In genomic region chr17:42316612-42316982, GRCm38 (mm10) we compare ENCODE assay signal across 8 mouse cellular contexts. TPM values are rescaled to one million over a fixed set of nuclear protein-coding genes. Genes with fewer than 3 reads are reported as not detected.
A peak's percentile ranks its signal among the peaks of the same experiment; 100 is the strongest.
DNase-seq lines count a peak whose midpoint lies in the region; ATAC-seq lines count a peak whose summit lies in the region.

No protein-coding gene starts in this region.

- H3K36me3 ChIP-seq in hindbrain, embryonic 12.5 days, result no peaks in the 10 kb centered on the region
- H3K36me3 ChIP-seq in liver, embryonic 13.5 days, result no peaks in the 10 kb centered on the region
- H3K36me3 ChIP-seq in stomach, embryonic 15.5 days, result no peaks in the 10 kb centered on the region

- H3K4me2 ChIP-seq in hindbrain, embryonic 12.5 days (replicated peaks), result peak overlapping the region; percentile 91
- peak overlapping the region; percentile 48 for H3K4me2 ChIP-seq in liver, embryonic 13.5 days
- H3K4me2 ChIP-seq in stomach, embryonic 15.5 days, result peak overlapping the region; percentile 95

- no peak overlapping the region for H3K27ac ChIP-seq in hindbrain, embryonic 12.5 days
- H3K27ac ChIP-seq in liver, embryonic 13.5 days, result no peak overlapping the region
- no peak overlapping the region for H3K27ac ChIP-seq in stomach, embryonic 15.5 days

- WGBS in hindbrain, embryonic 12.5 days, result 2% methylated on average over 22 of the region's 22 CpGs
- 3% methylated on average over 22 of the region's 22 CpGs for WGBS in liver, embryonic 13.5 days (ENCODE audit: insufficient replicate concordance)
- under 1% methylated on average over 21 of the region's 22 CpGs for WGBS in stomach, embryonic 15.5 days

- ATAC-seq in hindbrain, embryonic 12.5 days (ENCODE audit: low FRiP score), result peak; percentile 85
- no peak for ATAC-seq in liver, embryonic 13.5 days (ENCODE audit: low read depth)
- ATAC-seq in stomach, embryonic 15.5 days (ENCODE audit: insufficient read depth, low FRiP score, low read depth), result no peak; the same call in 1 of the 2 replicates

- H3K4me3 ChIP-seq in hindbrain, embryonic 12.5 days, result peak overlapping the region; percentile 58
- H3K4me3 ChIP-seq in liver, embryonic 13.5 days (replicated peaks), result peak overlapping the region; percentile 37; the same call in 1 of the 2 replicates
- peak overlapping the region; percentile 47 for H3K4me3 ChIP-seq in stomach, embryonic 15.5 days (replicated peaks)

- H3K27me3 ChIP-seq in hindbrain, embryonic 12.5 days, result no peaks in the 10 kb centered on the region; the same call in 1 of the 2 replicates
- H3K27me3 ChIP-seq in liver, embryonic 13.5 days, result peaks cover 20% of the 10 kb centered on the region
- H3K27me3 ChIP-seq in stomach, embryonic 15.5 days (replicated peaks), result 0 out of 2 replicates have a peak, but pooled peaks cover 14% of the 10 kb centered on the region

- H3K9me3 ChIP-seq in hindbrain, embryonic 12.5 days (replicated peaks), result no peaks in the 10 kb centered on the region
- H3K9me3 ChIP-seq in liver, embryonic 13.5 days (replicated peaks), result no peaks in the 10 kb centered on the region
- H3K9me3 ChIP-seq in stomach, embryonic 15.5 days, result no peaks in the 10 kb centered on the region

- H3K4me1 ChIP-seq in hindbrain, embryonic 12.5 days, result no peaks in the 10 kb centered on the region
- H3K4me1 ChIP-seq in liver, embryonic 13.5 days (replicated peaks), result no peaks in the 10 kb centered on the region
- H3K4me1 ChIP-seq in stomach, embryonic 15.5 days, result peaks cover 4% of the 10 kb centered on the region; the same call in 1 of the 2 replicates

- peak overlapping the region; percentile 53 for H3K9ac ChIP-seq in hindbrain, embryonic 12.5 days
- no peak overlapping the region for H3K9ac ChIP-seq in liver, embryonic 13.5 days
- H3K9ac ChIP-seq in stomach, embryonic 15.5 days, result no peak overlapping the region

- peak; percentile 29 for DNase-seq in embryo, embryonic 10 days (ENCODE audit: low spot score)
- no peak for DNase-seq in embryo, embryonic 11 days
- peak; percentile 5 for DNase-seq in thymus, postnatal 4 days
- no peak for DNase-seq in thymus, postnatal 0 days (ENCODE audit: low spot score)
- no peak for DNase-seq in liver, embryonic 13.5 days
- no peak for DNase-seq in ovary, postnatal 14 days (ENCODE audit: low spot score)

RNA-seq across cellular contexts. Expression of gene Ptchd4, which starts 0.8 kb away (rescaled TPM):
- 0.08 and 0.10 TPM in 2 replicates for polyA plus RNA-seq in thymus, postnatal 0 days (2015; fragmentation: Nextera tagmentation; extraction: Ambion mirVana)
- polyA plus RNA-seq in hindbrain, embryonic 12.5 days (2016; fragmentation: Nextera tagmentation; extraction: Ambion mirVana), result 6.0 and 6.4 TPM in 2 replicates
- polyA plus RNA-seq in liver, embryonic 13.5 days (2015; fragmentation: Nextera tagmentation; extraction: Ambion mirVana), result not detected in 2 replicates
- 0.37 and 0.41 TPM in 2 replicates for polyA plus RNA-seq in stomach, embryonic 15.5 days (2015; fragmentation: Nextera tagmentation; extraction: Ambion mirVana)

Comparison
In these comparisons a context has a peak if more than half of its experiments do, and no peak if none do; other contexts are left out.
1. DNase-seq: peak in embryo, embryonic 10 days (single experiment) and thymus, postnatal 4 days (single experiment); none in embryo, embryonic 11 days (single experiment), thymus, postnatal 0 days (single experiment), liver, embryonic 13.5 days (single experiment) and ovary, postnatal 14 days (single experiment).
2. Peak in every context shown above with its lines, with median percentiles within 50 percentile points of each other: H3K4me2 ChIP-seq and H3K4me3 ChIP-seq.